Mouse (Mus musculus) urinary bladder, postnatal 36 days (tissue): ENCODE results near the gene Cadm4.
"Not testable (repeated sequence)": the region's sequence is repeated elsewhere in the genome, so short reads cannot be mapped to it uniquely, and the experiment has no call there.

Experiments used
- DNase-seq, 2 experiments: peaks; one replicate each; pipeline ENCODE4 v3.0.0; 2022; ENCODE audit warnings: low spot score in 2 of 2, mixed read lengths in 1 of 2

Gene Cadm4

GRCm38 (mm10) chr7:24467886-24468285 lies 13.9 kb upstream of the Cadm4 start:
- DNase-seq, result no peak

GRCm38 (mm10) chr7:24469126-24469525 lies 12.7 kb upstream of the Cadm4 start:
- no peak for DNase-seq

GRCm38 (mm10) chr7:24470356-24470755 lies 11.5 kb upstream of the Cadm4 start:
- DNase-seq, result peak in 1 of 2 experiments; percentile 49

GRCm38 (mm10) chr7:24472442-24472841 lies 9.4 kb upstream of the Cadm4 start:
- no peak for DNase-seq

DNA sequence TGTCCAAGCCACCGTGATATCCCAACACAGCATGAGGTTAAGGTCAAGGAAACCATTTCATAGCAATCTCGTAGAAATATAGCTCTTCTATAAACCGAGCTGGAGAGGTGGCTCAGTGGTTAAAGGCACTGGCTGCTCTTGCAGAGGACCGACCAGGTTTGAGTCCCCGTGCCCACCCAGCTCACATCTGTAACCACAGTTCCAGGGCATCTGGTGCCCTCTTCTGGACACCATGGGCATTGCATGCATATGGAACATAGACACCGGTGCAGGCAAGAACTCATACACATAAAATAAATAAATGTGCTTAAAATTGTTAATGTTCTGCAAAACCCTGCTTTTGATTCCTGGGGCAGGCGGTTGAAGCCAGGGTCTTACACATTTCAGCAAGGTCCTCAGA lies 8.9 kb upstream of the Cadm4 start:
- no peak for DNase-seq

GRCm38 (mm10) chr7:24473913-24474529 lies 7.8 kb upstream of the Cadm4 start:
- DNase-seq, result peak in 1 of 2 experiments; percentile 58

GRCm38 (mm10) chr7:24474811-24475506 lies 6.9 kb upstream of the Cadm4 start:
- no peak for DNase-seq

DNA sequence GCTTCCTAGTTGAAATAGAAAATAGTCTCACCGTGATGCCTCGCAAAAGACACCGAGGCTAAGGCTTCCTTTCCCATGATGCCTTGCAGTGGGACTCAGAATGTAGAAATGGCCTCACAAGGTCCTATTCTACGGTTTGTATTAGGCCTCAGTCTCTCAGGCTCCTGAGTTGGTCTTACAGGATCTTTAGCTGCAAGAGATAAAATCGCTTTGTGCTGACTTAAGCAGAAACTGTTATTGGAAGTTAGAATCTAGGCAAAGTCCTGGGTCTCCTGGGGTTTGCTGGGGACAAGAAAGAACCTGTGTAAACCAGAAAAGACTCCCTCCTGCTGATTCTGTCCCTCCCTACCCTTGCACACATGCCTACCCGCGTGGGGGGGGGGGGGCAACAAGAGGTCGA lies 5.5 kb upstream of the Cadm4 start:
- no peak for DNase-seq

DNA sequence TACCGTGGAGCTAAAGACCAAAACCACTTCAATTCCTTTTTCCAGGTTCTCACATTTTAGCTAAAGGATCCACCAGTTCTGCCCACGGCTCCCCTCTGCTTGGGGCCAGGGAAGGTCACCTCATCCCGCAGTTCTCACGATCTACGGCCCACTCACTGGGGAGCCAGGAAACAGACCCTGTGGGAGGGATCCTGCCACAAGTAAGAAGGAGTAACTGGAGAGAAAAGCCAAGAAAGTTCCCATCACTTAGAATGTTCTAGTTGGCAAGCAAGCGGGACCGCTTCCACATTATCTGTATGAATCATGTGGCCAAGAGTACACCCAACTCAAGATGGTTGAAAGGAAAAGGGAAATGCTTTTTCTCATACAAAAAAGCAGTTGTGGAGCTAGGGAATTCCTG lies 5.0 kb upstream of the Cadm4 start:
- DNase-seq, result no peak

DNA sequence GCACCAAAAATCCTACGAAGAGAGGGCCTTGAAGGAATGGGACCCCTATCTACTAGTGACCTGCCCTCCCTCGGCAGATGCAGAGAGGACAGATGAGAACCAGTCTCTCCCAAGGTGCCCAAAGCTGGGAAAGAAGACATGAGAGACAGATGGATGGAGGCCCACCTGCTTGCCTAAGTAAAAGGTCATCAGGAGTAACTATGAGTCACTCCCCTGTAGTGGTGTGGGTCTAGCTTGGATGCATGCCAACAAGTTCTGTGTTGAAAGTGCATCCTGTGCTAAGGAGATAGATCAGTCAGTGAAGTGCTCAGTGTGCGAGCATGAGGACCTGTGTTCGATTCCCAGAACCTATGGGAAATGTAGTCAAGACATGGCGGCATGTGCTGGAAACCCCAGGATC lies 2.9 kb upstream of the Cadm4 start:
- no peak for DNase-seq

DNA sequence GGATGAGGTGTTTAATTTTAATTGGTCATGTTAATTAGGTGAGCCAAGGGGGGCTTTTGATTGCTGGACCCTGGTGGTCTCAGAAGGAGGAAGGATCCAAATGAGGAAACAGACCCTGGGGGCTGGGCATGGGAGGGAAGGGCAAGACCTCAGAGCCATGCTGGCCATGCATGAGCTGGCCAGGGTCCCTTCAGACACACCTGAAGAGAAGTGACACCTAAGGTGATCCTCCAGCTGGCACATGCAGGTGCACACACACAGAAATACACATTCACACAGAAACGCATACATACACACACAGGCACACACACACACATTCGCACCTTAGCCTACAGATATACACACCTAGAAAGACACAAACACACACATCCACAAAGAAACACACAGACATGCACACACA lies 2.1 kb upstream of the Cadm4 start:
- DNase-seq, result no peak

GRCm38 (mm10) chr7:24480121-24480941 lies 1.5 kb upstream of the Cadm4 start:
- DNase-seq, result no peak

- no peak for DNase-seq
Measured at GRCm38 (mm10) chr7:24480986-24481473, 793 bp upstream of the Cadm4 start.

DNA sequence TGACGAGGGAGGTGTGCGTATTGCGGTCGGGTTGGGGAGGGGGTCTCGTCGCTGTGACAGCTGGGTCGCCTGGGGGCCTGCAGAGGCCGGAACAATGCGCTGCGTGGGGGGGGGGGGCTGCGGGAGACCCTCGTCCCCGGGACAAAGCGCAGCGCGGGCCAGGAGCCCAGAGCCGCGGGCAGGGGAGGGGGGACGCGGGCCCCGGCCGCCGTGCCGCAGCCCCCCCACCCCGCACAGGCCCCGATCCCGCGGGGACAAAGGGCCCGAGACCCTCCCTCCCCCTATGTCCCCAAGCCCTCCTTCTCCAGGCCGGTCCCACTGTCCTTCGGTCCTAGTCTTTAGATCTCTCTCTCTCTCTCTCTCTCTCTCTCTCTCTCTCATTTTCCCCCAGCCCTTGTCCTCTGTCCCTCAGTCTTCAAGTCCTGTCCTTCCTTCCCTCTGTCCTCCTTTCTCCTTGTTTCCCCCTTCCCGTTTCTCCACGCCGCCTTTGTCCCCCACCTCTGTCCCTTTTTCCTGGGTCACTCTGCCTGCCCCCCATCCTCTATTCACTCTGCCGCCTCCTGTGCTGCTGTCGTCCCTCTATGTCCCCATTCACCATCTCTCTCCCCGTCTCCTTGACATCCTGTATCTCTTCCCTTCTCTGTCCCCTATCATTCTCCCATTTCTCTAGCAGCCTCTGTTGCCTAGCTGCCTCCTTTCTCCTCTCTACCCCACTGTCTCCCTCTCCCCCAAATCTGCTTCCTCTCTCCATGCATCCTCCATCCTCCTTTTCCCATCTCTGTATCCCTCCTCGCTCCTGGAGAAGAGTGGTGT lies 591 bp downstream of the Cadm4 start:
- no peak for DNase-seq

- not testable (repeated sequence) for DNase-seq
Measured at GRCm38 (mm10) chr7:24483291-24483690, 1.5 kb downstream of the Cadm4 start.

DNA sequence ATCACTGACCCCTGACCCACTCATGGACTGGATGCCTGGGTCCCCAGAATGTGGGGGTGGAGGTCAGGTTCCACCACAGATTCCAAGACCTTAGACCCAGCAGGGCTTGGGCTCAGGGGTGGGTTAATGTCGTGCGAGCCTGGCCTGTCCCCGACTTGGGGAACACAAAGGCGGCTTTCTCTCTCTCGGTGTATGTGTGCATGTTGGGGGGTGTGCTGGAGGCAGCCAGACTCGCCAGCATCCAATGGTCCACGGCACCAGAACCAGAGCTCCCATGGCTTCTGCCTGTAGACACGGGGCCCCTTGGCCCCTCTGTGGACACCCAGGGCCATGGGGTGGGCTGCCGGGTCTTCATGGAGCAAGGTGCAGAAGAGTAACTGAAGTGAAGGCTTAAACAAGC lies 3.7 kb downstream of the Cadm4 start:
- DNase-seq, result no peak

GRCm38 (mm10) chr7:24486654-24487130 lies 4.9 kb downstream of the Cadm4 start:
- DNase-seq, result no peak

GRCm38 (mm10) chr7:24487403-24487802 lies 5.6 kb downstream of the Cadm4 start:
- DNase-seq, result no peak

GRCm38 (mm10) chr7:24488303-24488702 lies 6.5 kb downstream of the Cadm4 start:
- DNase-seq, result no peak

GRCm38 (mm10) chr7:24499856-24500577 lies 18.2 kb downstream of the Cadm4 start:
- no peak for DNase-seq

DNA sequence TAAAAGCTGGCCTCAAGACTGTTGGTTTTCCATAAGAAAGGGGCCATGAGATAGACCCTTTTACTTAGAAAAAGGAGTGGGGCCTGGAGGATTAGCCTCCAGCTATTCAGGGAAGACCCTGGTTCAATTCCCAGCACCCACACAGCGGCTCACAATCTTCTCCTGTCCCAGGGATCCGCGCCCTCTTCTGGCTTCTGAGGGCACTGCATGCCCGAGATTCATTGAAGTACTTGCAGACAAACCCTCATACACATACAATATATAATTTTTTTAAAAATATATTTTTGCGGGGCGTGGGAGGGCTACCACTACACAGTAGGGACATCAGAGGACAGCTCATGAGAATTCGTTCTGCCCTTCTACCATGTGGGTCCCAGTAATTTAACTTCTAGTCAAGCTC lies 19.1 kb downstream of the Cadm4 start:
- DNase-seq, result no peak
